Mouse (Mus musculus) spleen, postnatal 14 days (tissue): ENCODE measurements around the gene Klhl42.
A peak's percentile ranks its signal among the peaks of the same experiment; 100 is the strongest.

ENCODE experiments used
- DNase-seq, 2 experiments: peaks; one replicate each; pipeline ENCODE4 v3.0.0; 2021 to 2022; ENCODE audit warnings: low spot score in 2 of 2

Klhl42 gene

GRCm38 (mm10) chr6:147087736-147088135, 3.4 kb upstream of the Klhl42 start:
- no peak for DNase-seq

GRCm38 (mm10) chr6:147088517-147088916, 2.7 kb upstream of the Klhl42 start:
- no peak for DNase-seq

- DNase-seq = no peak
Observed at GRCm38 (mm10) chr6:147090191-147090590, 988 bp upstream of the Klhl42 start.

- no peak for DNase-seq
Observed at GRCm38 (mm10) chr6:147092136-147092535, 957 bp downstream of the Klhl42 start.

GRCm38 (mm10) chr6:147094771-147095170, 3.6 kb downstream of the Klhl42 start:
- DNase-seq = no peak

- no peak for DNase-seq
Observed at GRCm38 (mm10) chr6:147096109-147096508, 4.9 kb downstream of the Klhl42 start.

- no peak for DNase-seq
Observed at GRCm38 (mm10) chr6:147096934-147097333, 5.8 kb downstream of the Klhl42 start.

GRCm38 (mm10) chr6:147097346-147097929, 6.3 kb downstream of the Klhl42 start:
- DNase-seq = no peak

GRCm38 (mm10) chr6:147099458-147100277, 8.5 kb downstream of the Klhl42 start:
- DNase-seq = peak in 1 of 2 experiments; percentile 36

GRCm38 (mm10) chr6:147102293-147102692, 11.1 kb downstream of the Klhl42 start:
- DNase-seq = no peak

GRCm38 (mm10) chr6:147105529-147105928, 14.3 kb downstream of the Klhl42 start:
- no peak for DNase-seq

GRCm38 (mm10) chr6:147106716-147107115, 15.5 kb downstream of the Klhl42 start:
- DNase-seq = no peak

- no peak for DNase-seq
Observed at GRCm38 (mm10) chr6:147109283-147109682, 18.1 kb downstream of the Klhl42 start.

GRCm38 (mm10) chr6:147116579-147116978, 25.4 kb downstream of the Klhl42 start:
- DNase-seq = peak; percentile 31 to 69

- no peak for DNase-seq
Observed at GRCm38 (mm10) chr6:147117764-147118163, 26.6 kb downstream of the Klhl42 start.

- DNase-seq = no peak
Observed at GRCm38 (mm10) chr6:147118190-147118589, 27.0 kb downstream of the Klhl42 start.

- DNase-seq = no peak
Observed at GRCm38 (mm10) chr6:147121320-147121719, 30.1 kb downstream of the Klhl42 start.

- no peak for DNase-seq
Observed at GRCm38 (mm10) chr6:147127239-147127638, 36.1 kb downstream of the Klhl42 start.

GRCm38 (mm10) chr6:147138260-147138659, 47.1 kb downstream of the Klhl42 start:
- no peak for DNase-seq

GRCm38 (mm10) chr6:147140600-147141154, 49.5 kb downstream of the Klhl42 start:
- DNase-seq = no peak

GRCm38 (mm10) chr6:147144664-147145063, 53.5 kb downstream of the Klhl42 start:
- no peak for DNase-seq

GRCm38 (mm10) chr6:147145277-147145676, 54.1 kb downstream of the Klhl42 start:
- DNase-seq = no peak

- DNase-seq = no peak
Observed at GRCm38 (mm10) chr6:147145753-147146152, 54.6 kb downstream of the Klhl42 start.
